Mouse (Mus musculus) liver, embryonic 14.5 days (tissue): ENCODE measurements around the gene Cdyl2.

Experiments used
- CTCF ChIP-seq: IDR thresholded peaks from 2 replicates; pipeline ENCODE4 v1.5.1; 2016; ENCODE audit warnings: antibody characterized with exemption, low read depth, control low read depth
- EP300 ChIP-seq: IDR thresholded peaks from 2 replicates; pipeline ENCODE4 v1.6.1; 2016; ENCODE audit warnings: antibody characterized with exemption, low read depth

DNA sequence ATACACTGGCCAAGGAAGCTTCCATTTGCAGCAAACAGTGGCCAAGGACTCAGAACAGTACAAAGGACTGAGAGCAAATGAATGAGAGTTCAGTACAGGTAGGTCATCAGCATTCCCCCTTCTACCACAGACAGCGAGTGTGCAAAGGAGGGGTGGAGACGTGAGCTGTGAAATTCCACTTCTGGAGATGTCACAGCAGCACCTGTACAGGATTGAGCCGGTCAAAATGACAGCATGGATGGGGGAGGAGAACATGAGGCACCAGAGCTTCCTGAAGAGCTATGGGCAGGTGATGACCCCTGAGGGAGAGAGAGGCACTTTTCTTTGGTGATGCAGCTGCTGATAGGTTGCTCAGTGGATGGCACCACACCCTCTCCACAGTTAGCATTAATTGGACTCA is 25.3 kb downstream of the Cdyl2 start:
- no peak for TF ChIP-seq CTCF
- TF ChIP-seq EP300, result no peak
